Mouse (Mus musculus): ENCODE results near the gene Tmem235.

DNA sequence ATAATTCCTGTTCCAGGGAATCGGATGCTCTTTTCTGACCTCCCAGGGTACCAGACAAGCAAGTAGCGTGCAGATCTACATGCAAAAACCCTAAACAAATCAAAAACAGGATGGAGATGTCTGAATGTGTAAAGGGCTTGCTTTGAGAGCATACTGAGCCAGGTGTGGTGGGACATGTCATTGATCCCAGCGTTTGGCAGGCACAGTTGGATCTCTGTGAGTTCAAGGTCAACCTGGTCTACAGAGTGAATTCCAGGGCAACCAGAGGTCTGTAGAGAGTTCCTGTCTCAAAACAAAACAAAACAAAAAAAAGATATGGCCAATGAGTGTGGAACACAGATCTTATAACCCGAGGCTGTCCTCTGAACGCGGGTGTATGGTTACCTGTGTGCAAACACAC lies 37.1 kb upstream of the Tmem235 start:
- no peak for TF ChIP-seq POLR2A (IDR thresholded peaks at IDR 0.05; ENCODE audit: extremely low read depth, insufficient read depth, low read length)
- no peak for TF ChIP-seq CTCF (IDR thresholded peaks at IDR 0.05; ENCODE audit: extremely low read depth, insufficient read depth, low read length)

Measured in cortical plate, adult 2 months (tissue).